Mouse (Mus musculus) testis, postnatal 14 days (tissue): ENCODE data around the gene Ppp2r5e.
"Not testable (repeated sequence)": the region's sequence is repeated elsewhere in the genome, so short reads cannot be mapped to it uniquely, and the experiment has no call there.

Source experiments
- DNase-seq: peaks from one replicate; pipeline ENCODE4 v3.0.0; 2021; ENCODE audit warnings: low spot score

The Ppp2r5e gene

DNA sequence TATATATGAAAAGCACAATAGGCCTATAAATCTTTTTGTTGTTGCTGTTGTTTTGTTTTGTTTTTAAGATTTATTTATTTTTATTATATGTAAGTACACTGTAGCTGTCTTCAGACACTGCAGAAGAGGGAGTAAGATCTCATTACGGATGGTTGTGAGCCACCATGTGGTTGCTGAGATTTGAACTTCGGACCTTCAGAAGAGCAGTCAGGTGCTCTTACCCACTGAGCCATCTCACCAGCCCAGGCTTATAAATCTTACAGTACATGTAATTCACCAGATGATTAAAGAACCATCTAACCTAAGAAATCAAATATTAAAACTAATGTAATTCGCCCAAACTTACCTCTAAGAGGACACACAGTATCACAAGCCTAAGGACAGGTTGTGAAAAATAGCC lies 103.9 kb downstream of the Ppp2r5e start:
- DNase-seq: not testable (repeated sequence)

DNA sequence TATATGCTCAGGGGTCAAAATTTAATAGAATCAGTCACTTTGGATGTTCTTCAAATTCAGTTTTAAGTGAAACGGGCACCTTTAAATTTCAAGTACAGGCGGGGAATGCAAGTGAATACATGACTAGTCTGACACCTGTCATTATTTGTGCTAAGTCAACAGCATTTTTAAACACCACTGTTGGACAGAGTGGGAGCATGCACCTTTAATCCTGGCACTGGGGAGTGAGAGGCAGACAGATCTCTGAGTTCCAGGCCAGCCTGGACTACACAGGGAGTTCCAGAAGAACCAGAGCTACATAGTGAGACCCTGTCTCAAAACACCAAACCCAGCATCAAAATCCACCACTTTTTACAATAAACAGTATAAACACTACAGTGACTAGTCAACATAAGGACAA lies 108.5 kb downstream of the Ppp2r5e start:
- DNase-seq: no peak

- DNase-seq: no peak
Measured at GRCm38 (mm10) chr12:75486568-75487286, 109.3 kb downstream of the Ppp2r5e start.

DNA sequence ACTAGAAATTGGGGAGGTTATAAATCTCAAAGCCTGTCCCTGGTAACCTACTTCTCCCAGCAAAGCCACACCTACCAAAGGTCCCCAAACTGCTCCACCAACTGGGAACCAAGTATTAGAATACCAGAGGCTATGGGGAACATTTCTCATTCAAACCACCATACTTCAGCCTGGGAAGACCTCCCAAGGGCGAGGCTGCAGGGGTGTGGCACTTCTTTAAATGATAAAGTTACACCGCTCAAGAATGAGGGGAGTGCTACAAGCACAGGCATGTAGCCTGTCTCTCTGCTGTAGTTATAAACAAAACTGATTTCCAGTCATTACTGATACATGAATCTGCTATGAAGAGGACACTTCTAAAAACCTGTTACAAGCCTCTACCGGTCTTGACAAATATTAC lies 113.3 kb downstream of the Ppp2r5e start:
- DNase-seq: no peak

DNA sequence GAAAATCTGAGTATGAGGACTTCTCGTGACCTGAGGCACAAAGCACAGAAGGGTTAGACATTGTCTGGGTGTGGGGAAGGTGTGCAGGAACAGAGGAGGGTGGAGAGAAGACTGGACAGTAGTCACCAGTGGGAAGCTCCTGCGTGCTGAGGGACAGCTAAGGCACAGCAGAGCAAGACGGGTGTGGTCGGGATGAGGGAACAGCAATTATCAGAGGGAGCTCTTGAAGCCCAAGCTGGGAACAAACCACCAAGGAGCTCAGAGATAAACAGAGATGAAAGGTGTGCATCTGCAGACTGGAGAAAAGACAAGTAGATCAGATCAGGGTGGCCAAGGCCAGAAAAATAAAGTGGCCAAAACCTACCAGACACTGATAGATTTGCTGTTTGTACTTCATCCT lies 114.0 kb downstream of the Ppp2r5e start:
- no peak for DNase-seq

- DNase-seq: no peak
Measured at GRCm38 (mm10) chr12:75480031-75480430, 116.0 kb downstream of the Ppp2r5e start.

- no peak for DNase-seq
Measured at GRCm38 (mm10) chr12:75479375-75479898, 116.6 kb downstream of the Ppp2r5e start.

- no peak for DNase-seq
Measured at GRCm38 (mm10) chr12:75478596-75478995, 117.4 kb downstream of the Ppp2r5e start.

DNA sequence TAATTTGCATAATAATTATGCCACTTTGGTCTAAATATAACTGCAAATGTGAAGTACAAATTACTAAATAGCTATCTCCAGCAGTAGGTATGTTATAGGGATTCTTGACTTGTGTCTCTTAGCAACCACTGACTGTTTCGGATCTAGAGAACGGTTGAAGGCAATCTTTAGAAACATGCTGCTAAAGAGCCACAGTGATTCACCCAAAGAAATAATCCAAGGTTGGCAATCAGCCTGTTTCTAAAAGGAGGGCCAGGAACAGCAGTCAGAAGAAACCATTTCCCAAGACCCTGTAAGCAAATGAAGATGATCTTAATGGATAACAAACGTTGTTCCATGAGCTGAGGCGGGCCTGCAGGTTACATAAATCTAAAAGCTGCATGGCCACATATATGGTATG lies 117.9 kb downstream of the Ppp2r5e start:
- DNase-seq: no peak

GRCm38 (mm10) chr12:75473021-75473420 lies 123.0 kb downstream of the Ppp2r5e start:
- DNase-seq: no peak

DNA sequence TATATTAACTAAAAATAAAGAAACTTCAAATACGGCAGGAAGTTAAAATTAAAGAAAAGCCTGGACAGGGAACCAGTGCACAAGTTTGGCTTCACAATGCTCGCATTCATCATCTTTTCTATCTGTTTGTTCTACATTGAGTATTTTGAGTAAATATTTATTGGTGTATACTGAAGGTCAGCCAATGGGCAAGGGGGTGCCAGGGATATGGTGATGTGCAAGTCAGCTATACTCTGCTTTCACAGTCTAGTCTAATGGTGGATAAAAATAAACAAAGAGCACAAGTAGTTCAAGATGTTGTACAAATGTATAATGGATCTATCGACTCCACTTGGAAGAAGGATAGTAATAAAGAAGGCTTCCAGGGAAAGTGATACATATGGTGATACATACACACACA lies 123.9 kb downstream of the Ppp2r5e start:
- DNase-seq: no peak

DNA sequence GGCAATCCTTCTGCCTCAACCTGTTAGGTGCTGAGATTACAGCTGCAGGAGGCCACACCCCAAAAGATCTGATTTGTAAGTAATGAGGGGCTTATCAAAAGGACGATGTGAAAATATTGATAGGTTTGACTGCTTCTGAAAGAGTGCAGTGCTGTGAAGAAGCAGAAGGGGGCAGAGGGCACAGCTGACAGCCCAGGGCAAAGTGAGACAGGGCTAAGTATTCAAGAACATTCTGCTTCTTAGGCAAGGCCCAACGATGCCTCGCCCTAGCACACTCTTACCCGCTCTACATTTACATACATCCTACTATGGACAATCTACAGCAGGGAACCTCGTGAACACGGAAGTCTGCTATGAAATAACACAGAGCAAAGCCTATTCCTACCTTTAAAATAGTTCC lies 128.2 kb downstream of the Ppp2r5e start:
- no peak for DNase-seq

DNA sequence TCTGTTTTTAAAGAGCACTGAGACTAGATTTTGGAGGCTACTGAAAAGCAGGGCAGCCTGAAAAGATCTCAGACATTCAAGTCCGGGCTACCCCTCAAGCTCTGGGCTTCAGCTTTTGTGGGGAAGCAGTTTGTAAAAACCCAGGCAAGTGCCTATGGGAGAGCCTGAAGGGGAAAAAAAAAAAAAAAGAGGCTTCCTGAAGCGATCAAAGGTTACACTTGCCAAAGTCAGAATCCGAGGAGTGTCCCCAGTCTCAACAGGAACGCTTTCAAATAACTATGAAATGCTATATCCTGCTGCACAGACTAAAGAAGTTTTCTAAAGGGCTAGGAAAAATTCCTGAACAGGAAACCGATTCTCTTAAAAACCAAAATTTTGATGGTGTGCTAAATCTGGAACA lies 128.9 kb downstream of the Ppp2r5e start:
- DNase-seq: no peak

DNA sequence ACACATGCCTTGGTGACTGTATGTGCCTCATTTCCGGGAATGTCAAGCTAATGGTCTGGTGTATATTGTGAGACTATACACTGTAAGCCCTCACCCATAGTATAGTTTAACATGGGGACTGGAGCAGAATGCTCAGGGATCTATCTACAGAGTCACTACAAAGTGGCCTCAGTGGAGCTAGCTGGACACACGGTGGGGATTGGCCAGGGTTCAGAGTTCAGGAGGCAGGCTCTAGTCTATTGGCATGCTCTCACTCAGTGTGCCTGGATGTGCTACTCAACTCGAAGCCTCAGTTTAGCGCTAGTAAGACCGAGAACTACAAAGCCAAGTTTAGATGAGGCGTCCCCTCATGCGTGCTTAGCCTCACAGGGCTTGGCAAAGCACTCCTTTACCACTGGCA lies 129.8 kb downstream of the Ppp2r5e start:
- DNase-seq: no peak

DNA sequence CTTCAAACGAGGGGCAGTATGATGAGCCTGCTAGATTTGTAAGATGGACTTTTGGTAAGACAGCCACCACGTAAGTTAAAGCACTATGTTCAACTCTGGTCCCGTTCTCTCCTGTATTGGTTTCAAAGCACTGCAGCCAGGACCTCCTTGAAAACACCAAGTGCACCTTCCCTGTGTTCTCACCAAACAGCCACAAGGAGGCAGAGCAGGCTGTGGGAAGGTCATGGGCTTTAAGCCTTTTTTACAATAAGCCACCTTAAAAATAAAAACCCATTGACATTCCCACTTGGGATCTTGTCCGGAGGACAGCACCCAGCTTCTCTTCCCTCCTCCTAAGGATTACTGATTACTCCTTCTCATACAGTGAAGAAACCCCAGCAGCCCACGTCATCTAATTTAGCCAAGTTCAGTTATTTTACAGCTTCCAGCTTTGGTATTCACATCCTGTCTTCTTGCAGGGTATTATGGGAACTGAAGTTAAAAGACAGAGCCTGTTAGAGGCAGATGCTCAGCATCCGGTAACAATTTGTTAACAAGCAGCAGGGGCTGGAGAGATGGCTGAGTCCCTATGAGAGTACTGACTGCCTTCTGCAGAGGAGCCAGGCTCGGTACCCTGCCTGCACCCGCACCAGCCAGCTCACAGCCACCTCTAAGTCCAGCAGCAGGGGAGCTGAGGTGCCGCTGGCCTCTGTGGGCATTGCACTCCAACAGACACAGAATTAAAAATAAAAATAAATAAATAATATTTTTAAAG lies 131.9 kb downstream of the Ppp2r5e start:
- DNase-seq: no peak

DNA sequence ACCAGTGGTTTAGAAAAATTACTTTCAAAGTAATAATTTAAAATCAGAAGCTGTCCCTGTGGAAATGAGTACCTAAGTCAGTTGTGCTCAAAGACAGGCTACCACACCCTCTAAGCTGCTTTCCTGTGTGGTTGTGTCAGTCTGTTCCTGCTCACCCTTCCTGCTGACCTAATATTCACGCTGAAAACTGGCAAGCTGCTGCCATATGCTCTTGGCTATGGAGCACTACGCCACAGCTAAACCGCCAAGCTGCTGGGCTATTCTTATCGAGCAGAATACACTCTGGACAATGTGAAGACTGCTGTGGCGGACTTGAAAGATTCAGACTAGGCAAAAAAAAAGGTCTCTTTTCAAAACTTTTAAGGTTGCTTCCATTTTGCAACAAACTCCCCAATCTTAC lies 135.5 kb downstream of the Ppp2r5e start:
- no peak for DNase-seq

DNA sequence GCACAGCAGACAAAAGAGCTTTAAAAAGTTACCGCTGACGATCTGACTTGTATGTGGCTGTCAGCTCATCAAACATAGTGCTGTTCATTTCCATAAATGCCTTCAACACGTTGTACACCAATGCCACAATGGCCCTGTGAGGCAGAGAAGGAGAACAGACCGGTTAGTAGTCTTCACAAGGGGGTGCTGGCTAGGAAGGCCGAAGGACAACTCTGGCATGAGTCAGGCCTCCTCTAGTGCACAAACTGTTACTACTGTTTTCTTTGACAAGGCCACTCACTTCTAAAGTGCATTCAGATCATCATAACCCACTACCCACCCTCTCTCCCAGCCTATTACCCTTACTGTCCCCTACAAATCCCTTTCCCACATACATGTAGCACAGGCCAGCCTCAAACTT lies 136.4 kb downstream of the Ppp2r5e start:
- DNase-seq: no peak

GRCm38 (mm10) chr12:75453441-75453840 lies 142.6 kb downstream of the Ppp2r5e start:
- DNase-seq: no peak

DNA sequence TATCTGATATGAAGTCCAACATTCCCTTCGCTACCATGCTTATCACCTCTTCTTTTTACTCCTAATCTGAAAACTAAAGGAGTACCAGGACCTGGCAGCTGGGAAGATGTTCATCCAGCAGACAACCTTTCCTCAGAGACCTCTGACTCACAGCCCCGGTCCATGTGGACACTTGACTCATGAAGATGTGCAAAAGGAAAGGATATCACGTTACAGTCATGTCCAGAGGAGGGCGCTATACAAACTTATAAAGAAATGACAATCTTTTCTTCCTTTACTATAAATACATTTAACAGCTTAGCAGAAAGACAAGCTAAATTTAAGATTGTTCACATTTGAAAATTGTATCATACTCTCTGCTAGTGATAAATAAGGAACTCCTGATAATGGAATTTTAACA lies 143.0 kb downstream of the Ppp2r5e start:
- DNase-seq: no peak

GRCm38 (mm10) chr12:75450592-75450991 lies 145.5 kb downstream of the Ppp2r5e start:
- DNase-seq: no peak

GRCm38 (mm10) chr12:75450011-75450410 lies 146.0 kb downstream of the Ppp2r5e start:
- no peak for DNase-seq

GRCm38 (mm10) chr12:75449475-75449966 lies 146.5 kb downstream of the Ppp2r5e start:
- DNase-seq: no peak

GRCm38 (mm10) chr12:75448921-75449320 lies 147.1 kb downstream of the Ppp2r5e start:
- no peak for DNase-seq
